Mouse (Mus musculus) liver, embryonic 14.5 days (tissue): ENCODE data around the gene Brca2.

Experiments used
- CTCF ChIP-seq: IDR thresholded peaks from 2 replicates; pipeline ENCODE4 v1.5.1; 2016; ENCODE audit warnings: antibody characterized with exemption, low read depth, control low read depth
- EP300 ChIP-seq: IDR thresholded peaks from 2 replicates; pipeline ENCODE4 v1.6.1; 2016; ENCODE audit warnings: antibody characterized with exemption, low read depth

DNA sequence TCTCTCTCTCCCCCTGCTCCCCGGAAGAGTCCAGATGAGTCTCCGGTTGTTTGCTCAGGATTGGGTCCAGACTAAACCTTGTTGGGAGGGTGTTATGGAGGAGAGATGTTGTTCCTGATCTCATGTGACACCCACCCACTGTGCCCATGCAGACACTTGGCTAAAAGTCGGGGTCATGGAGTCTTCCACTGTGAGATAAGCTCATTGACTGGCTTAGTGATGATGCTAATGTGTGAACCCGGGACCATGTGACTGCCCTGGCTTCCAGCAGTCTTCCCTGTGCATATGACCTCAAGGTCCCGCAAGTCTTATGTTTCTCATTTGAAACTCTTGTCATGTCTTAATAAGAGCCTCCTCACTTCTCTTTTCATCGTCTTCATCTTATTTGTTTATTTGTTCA lies 58.8 kb downstream of the Brca2 start:
- no peak for TF ChIP-seq CTCF
- TF ChIP-seq EP300, result no peak
